Mouse (Mus musculus) kidney, adult 2 months (tissue): ENCODE measurements around the gene Spred3. TPM values are rescaled to one million over a fixed set of nuclear protein-coding genes. Genes with fewer than 3 reads are reported as not detected.

ENCODE experiments used
- DNase-seq: peaks from one replicate; pipeline ENCODE4 v3.0.0; 2021
- H3K27ac ChIP-seq: fragments of 200-500 bp; 2 replicates; pipeline ENCODE4 v1.5.1; 2012; ENCODE audit warnings: low read depth, low read length, control low read depth, inconsistent platforms; ENCODE audit not compliant: insufficient read depth
- H3K27me3 ChIP-seq: fragments of 200-500 bp; replicated peaks from 2 replicates; pipeline ENCODE4 v1.6.1; 2012; ENCODE audit warnings: mild to moderate bottlenecking, moderate library complexity, low read length, inconsistent platforms; ENCODE audit not compliant: control insufficient read depth, insufficient read depth
- H3K36me3 ChIP-seq: fragments of 200-500 bp; 2 replicates; pipeline ENCODE4 v1.6.1; 2012; ENCODE audit warnings: mild to moderate bottlenecking, moderate library complexity, low read length, inconsistent platforms; ENCODE audit not compliant: control insufficient read depth, insufficient read depth
- H3K4me1 ChIP-seq: fragments of 200-500 bp; 2 replicates; pipeline ENCODE4 v1.6.1; 2011; ENCODE audit warnings: low read length; ENCODE audit not compliant: control insufficient read depth, insufficient read depth
- H3K4me3 ChIP-seq: fragments of 200-500 bp; 2 replicates; pipeline ENCODE4 v1.5.1; 2011; ENCODE audit warnings: mild to moderate bottlenecking, low read depth, low read length, control low read depth; ENCODE audit not compliant: insufficient read depth
- CTCF ChIP-seq: fragments of 200-500 bp; conservative IDR thresholded peaks from 2 replicates; pipeline ENCODE4 v1.5.1; 2011; ENCODE audit warnings: low read depth, mild to moderate bottlenecking, control low read depth, low read length, moderate library complexity, mixed read lengths; ENCODE audit not compliant: insufficient read depth, insufficient read length
- POLR2A ChIP-seq: fragments of 200-500 bp; IDR thresholded peaks from one replicate; pipeline ENCODE4 v1.6.1; 2011; ENCODE audit warnings: low read depth, low read length, control low read depth
- WGBS: fragments of 180-500 bp; shearing (Covaris S2); methylation state at CpG from one replicate; pipeline ENCODE4 v1.1.7; 2018; 5-methylcytosine and 5-hydroxymethylcytosine counted together
- polyA plus RNA-seq: library from polyadenylated mRNA; depleted of rRNA; stranded (reverse); fragments of >200 nt; gene quantifications from 2 replicates; pipeline ENCODE4 v1.2.3, GENCODE M21; 2012; rRNA removed

Spred3 gene
- polyA plus RNA-seq, 1 experiment = 1.8 TPM

DNA sequence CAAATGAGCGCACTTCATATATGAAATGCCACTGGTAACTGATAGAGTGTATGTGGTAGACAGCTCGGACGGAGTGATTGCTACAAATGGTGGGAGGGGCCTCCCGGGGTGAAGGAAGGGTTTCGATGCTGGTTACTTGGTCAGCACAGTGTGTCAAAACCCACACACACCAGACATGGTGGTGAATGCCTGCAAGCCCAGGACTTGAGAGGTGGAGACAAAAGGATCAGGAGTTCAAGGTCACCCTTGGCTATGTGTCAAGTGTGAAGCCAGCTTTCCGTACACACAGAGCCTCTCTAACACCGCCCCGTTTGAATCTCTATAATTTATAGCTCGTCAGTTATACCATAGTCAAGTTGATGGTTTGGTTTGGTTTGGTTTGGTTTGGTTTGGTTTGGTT lies 47.4 kb downstream of the Spred3 start:
- H3K36me3 ChIP-seq = no peaks in the 10 kb centered on the region
- H3K27me3 ChIP-seq = no peaks in the 10 kb centered on the region
- no peak for TF ChIP-seq POLR2A
- TF ChIP-seq CTCF = no peak
- whole genome bisulfite sequencing = 93% methylated on average over 9 of the region's 9 CpGs
- H3K4me3 ChIP-seq = no peak overlapping the region
- no peak for DNase-seq
- H3K4me1 ChIP-seq = no peaks in the 10 kb centered on the region
- no peak overlapping the region for H3K27ac ChIP-seq

GRCm38 (mm10) chr7:29119526-29119925 lies 50.7 kb downstream of the Spred3 start:
- no peaks in the 10 kb centered on the region for H3K27me3 ChIP-seq
- H3K27ac ChIP-seq = no peak overlapping the region
- no peak overlapping the region for H3K4me3 ChIP-seq
- no peaks in the 10 kb centered on the region for H3K4me1 ChIP-seq
- TF ChIP-seq POLR2A (no peak), CTCF (no peak)
- 86% methylated on average over 1 of the region's 1 CpGs for whole genome bisulfite sequencing
- DNase-seq = no peak
- H3K36me3 ChIP-seq = no peaks in the 10 kb centered on the region

- Histone ChIP-seq H3K27me3 (no peaks in the 10 kb centered on the region), H3K27ac (no peak overlapping the region), H3K36me3 (no peaks in the 10 kb centered on the region), H3K4me1 (no peaks in the 10 kb centered on the region), H3K4me3 (no peak overlapping the region)
- TF ChIP-seq POLR2A = no peak
- TF ChIP-seq CTCF = no peak
- 21% methylated on average over 18 of the region's 18 CpGs for WGBS
- no peak for DNase-seq
Observed at GRCm38 (mm10) chr7:29118142-29118851, 51.9 kb downstream of the Spred3 start.

DNA sequence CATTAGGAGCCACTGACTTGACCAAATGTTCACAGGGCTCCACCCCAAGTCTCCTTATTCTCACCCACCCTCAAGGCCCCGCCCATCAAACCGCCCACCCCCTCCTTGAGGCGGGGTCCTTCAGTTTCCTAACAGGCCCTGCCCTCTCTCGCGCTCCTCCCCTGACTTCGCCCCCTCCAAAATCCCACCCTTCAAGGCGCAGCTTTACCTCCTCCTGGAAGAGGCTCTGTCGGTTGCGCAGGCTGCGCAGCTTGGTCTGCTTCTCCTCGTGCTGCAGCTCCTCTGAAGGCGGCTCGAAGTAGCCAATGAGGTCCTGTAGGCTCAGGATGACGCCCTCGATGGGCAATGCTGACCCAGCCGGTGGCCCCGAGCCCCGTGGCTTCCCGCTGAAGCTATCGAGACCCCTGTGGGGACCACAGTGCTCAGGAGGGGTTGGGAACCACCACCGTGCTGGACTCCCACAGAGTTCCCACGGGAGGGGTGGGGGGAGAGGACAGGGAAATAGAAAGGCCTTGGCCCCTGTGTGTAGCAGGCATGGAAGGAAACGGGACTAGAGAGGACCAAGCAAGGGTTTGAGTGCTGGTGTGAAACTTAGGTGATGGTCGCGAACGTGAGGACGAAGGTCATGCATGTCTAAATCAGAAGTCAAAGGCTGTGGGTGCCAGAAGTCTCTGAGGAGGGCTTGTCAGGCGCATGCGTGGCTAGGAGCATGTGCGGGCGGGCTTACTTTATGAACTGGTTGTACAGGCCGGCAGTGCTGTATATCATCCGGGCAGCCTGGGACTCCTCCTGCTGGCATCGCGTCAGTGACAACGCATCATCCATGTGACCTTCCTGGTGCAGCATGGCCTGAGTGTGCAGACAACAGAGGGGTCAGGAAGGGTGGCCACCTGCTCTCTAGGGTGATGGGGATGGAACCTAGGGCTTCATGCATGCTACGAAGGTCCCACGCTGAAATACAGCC lies 60.9 kb downstream of the Spred3 start:
- no peaks in the 10 kb centered on the region for H3K27me3 ChIP-seq
- peak; percentile 47 for DNase-seq
- WGBS = 34% methylated on average over 38 of the region's 38 CpGs
- no peaks in the 10 kb centered on the region for H3K36me3 ChIP-seq
- no peak overlapping the region for H3K27ac ChIP-seq
- H3K4me3 ChIP-seq = no peak overlapping the region
- no peak for TF ChIP-seq CTCF
- TF ChIP-seq POLR2A = no peak
- H3K4me1 ChIP-seq = no peaks in the 10 kb centered on the region

Other genes starting within 250 kb of the Spred3 start
- gene Actn4, start 208.1 kb downstream of the Spred3 start, polyA plus RNA-seq = 340 and 367 TPM in 2 replicates
- gene Eif3k, start 188.5 kb downstream of the Spred3 start, polyA plus RNA-seq = 321 and 343 TPM in 2 replicates
- gene Map4k1, start 188.4 kb downstream of the Spred3 start, polyA plus RNA-seq = 2.3 and 6.2 TPM in 2 replicates
- gene Ryr1, start 45.2 kb downstream of the Spred3 start, polyA plus RNA-seq = 0.01 and 3.0 TPM in 2 replicates
- gene Rasgrp4, start 35.6 kb downstream of the Spred3 start, polyA plus RNA-seq = 1.9 and 2.7 TPM in 2 replicates
- 31.4 and 35.8 TPM in 2 replicates for gene Fam98c, start 14.2 kb downstream of the Spred3 start, polyA plus RNA-seq
- gene Ggn, start 201 bp downstream of the Spred3 start, polyA plus RNA-seq = 0.38 and 0.94 TPM in 2 replicates
- 178 and 204 TPM in 2 replicates for gene Psmd8, start 10.3 kb upstream of the Spred3 start, polyA plus RNA-seq
- 0.86 and 1.1 TPM in 2 replicates for gene Catsperg1, start 43.6 kb upstream of the Spred3 start, polyA plus RNA-seq
- 4.4 and 5.6 TPM in 2 replicates for gene Kcnk6, start 62.1 kb upstream of the Spred3 start, polyA plus RNA-seq
- 179 and 207 TPM in 2 replicates for gene Yif1b, start 67.9 kb upstream of the Spred3 start, polyA plus RNA-seq
- 4.6 and 7.2 TPM in 2 replicates for gene 2200002D01Rik, start 78.1 kb upstream of the Spred3 start, polyA plus RNA-seq
- 421 and 474 TPM in 2 replicates for gene Spint2, start 111.5 kb upstream of the Spred3 start, polyA plus RNA-seq
- gene Ppp1r14a, start 118.9 kb upstream of the Spred3 start, polyA plus RNA-seq = 12.3 and 16.1 TPM in 2 replicates
- gene Dpf1, start 133.5 kb upstream of the Spred3 start, polyA plus RNA-seq = 0.07 and 0.11 TPM in 2 replicates